Mouse (Mus musculus): ENCODE measurements around the gene Zfp526. TPM values are rescaled to one million over a fixed set of nuclear protein-coding genes. Genes with fewer than 3 reads are reported as not detected.

Gene Zfp526
- polyA plus RNA-seq, 1 experiment from 2014 or later, result 3.5 TPM

DNA sequence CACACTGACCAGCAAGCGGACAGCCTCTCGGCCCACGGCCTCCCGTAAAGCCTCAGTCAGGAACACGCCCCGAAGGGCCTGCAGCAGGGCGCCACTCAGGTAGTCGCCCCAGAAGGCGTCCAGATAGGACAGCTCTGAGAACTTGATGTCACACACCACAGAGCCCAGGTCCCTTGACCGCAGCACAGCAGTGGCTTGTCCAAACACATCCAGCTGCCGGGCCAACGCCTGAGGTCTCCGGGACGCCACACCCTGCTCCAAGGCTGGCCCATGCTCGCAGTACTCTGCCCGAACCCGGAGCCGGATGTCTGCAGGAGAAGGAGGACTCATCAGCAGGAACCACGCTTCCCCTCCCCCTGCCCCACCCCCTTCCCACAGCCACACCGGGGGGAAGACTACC lies 17.6 kb upstream of the Zfp526 start:
- Histone ChIP-seq H3K27ac (ENCODE audit: low read depth, low read length) (no peak overlapping the region), H3K4me3 (ENCODE audit: low read depth, low read length) (no peak overlapping the region), H3K27me3 (ENCODE audit: control insufficient read depth, insufficient read depth, low read length) (no peaks in the 10 kb centered on the region), H3K36me3 (ENCODE audit: control insufficient read depth, insufficient read depth, low read length) (peaks cover 3% of the 10 kb centered on the region; the same call in 1 of the 2 replicates), H3K4me2 (ENCODE audit: low read depth, low read length, severe bottlenecking) (no peak overlapping the region), H3K9ac (ENCODE audit: low read length) (no peak overlapping the region), H3K9me3 (ENCODE audit: control insufficient read depth, low read length) (no peaks in the 10 kb centered on the region), H3K4me1 (replicated peaks; ENCODE audit: control insufficient read depth, insufficient read depth, low read length) (no peaks in the 10 kb centered on the region)
- 91% methylated on average over 20 of the region's 20 CpGs for WGBS
- DNase-seq (ENCODE audit: low spot score) (no peak), ATAC-seq (replicated peaks; ENCODE audit: low FRiP score) (no peak)

GRCm38 (mm10) chr7:25205355-25206093 lies 15.7 kb upstream of the Zfp526 start:
- H3K27me3 ChIP-seq (ENCODE audit: control insufficient read depth, insufficient read depth, low read length), result no peaks in the 10 kb centered on the region
- H3K4me1 ChIP-seq (replicated peaks; ENCODE audit: control insufficient read depth, insufficient read depth, low read length), result no peaks in the 10 kb centered on the region
- no peaks in the 10 kb centered on the region for H3K9me3 ChIP-seq (ENCODE audit: control insufficient read depth, low read length)
- ATAC-seq (replicated peaks; ENCODE audit: low FRiP score), result no peak
- WGBS, result 83% methylated on average over 16 of the region's 16 CpGs
- H3K36me3 ChIP-seq (ENCODE audit: control insufficient read depth, insufficient read depth, low read length), result peaks cover 3% of the 10 kb centered on the region; the same call in 1 of the 2 replicates
- H3K4me2 ChIP-seq (ENCODE audit: low read depth, low read length, severe bottlenecking), result no peak overlapping the region
- no peak overlapping the region for H3K4me3 ChIP-seq (ENCODE audit: low read depth, low read length)
- no peak overlapping the region for H3K27ac ChIP-seq (ENCODE audit: low read depth, low read length)
- no peak for DNase-seq (ENCODE audit: low spot score)
- H3K9ac ChIP-seq (ENCODE audit: low read length), result no peak overlapping the region

GRCm38 (mm10) chr7:25206094-25206830 lies 15.0 kb upstream of the Zfp526 start:
- 93% methylated on average over 16 of the region's 16 CpGs for WGBS
- H3K36me3 ChIP-seq (ENCODE audit: control insufficient read depth, insufficient read depth, low read length), result peaks cover 3% of the 10 kb centered on the region; the same call in 1 of the 2 replicates
- no peak overlapping the region for H3K4me3 ChIP-seq (ENCODE audit: low read depth, low read length)
- DNase-seq (ENCODE audit: low spot score), result no peak
- H3K27me3 ChIP-seq (ENCODE audit: control insufficient read depth, insufficient read depth, low read length), result no peaks in the 10 kb centered on the region
- ATAC-seq (replicated peaks; ENCODE audit: low FRiP score), result no peak
- H3K4me2 ChIP-seq (ENCODE audit: low read depth, low read length, severe bottlenecking), result no peak overlapping the region
- no peaks in the 10 kb centered on the region for H3K4me1 ChIP-seq (replicated peaks; ENCODE audit: control insufficient read depth, insufficient read depth, low read length)
- H3K27ac ChIP-seq (ENCODE audit: low read depth, low read length), result no peak overlapping the region
- no peak overlapping the region for H3K9ac ChIP-seq (ENCODE audit: low read length)
- no peaks in the 10 kb centered on the region for H3K9me3 ChIP-seq (ENCODE audit: control insufficient read depth, low read length)

DNA sequence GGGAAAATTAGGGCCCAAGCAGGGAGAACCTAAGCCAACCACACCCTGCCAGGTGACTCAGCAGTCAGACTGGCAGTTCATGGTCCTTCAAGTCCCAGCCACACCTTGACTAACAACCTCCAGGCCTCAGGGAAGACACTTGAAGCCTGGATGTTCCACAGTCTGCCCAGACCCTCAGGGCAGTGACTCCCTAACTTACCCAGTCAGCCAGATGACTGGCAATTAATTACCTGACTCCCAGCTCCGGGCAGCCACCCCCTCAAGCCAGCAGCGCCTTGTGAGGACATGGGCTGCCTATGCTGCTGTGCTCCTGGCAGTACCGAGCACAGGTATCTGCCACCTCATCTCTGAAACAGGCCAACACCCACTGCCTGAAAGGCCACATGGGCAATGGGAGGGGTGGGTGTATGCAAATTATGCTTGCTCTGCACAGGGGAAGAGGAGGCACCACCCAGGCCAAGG lies 12.0 kb upstream of the Zfp526 start:
- 89% methylated on average over 3 of the region's 3 CpGs for WGBS
- no peaks in the 10 kb centered on the region; the same call in 1 of the 2 replicates for H3K36me3 ChIP-seq (ENCODE audit: control insufficient read depth, insufficient read depth, low read length)
- H3K9ac ChIP-seq (ENCODE audit: low read length), result no peak overlapping the region
- no peak overlapping the region for H3K4me3 ChIP-seq (ENCODE audit: low read depth, low read length)
- no peak for ATAC-seq (replicated peaks; ENCODE audit: low FRiP score)
- DNase-seq (ENCODE audit: low spot score), result no peak
- no peak overlapping the region for H3K27ac ChIP-seq (ENCODE audit: low read depth, low read length)
- H3K4me1 ChIP-seq (replicated peaks; ENCODE audit: control insufficient read depth, insufficient read depth, low read length), result no peaks in the 10 kb centered on the region
- no peaks in the 10 kb centered on the region for H3K27me3 ChIP-seq (ENCODE audit: control insufficient read depth, insufficient read depth, low read length)
- H3K9me3 ChIP-seq (ENCODE audit: control insufficient read depth, low read length), result no peaks in the 10 kb centered on the region
- no peak overlapping the region for H3K4me2 ChIP-seq (ENCODE audit: low read depth, low read length, severe bottlenecking)

DNA sequence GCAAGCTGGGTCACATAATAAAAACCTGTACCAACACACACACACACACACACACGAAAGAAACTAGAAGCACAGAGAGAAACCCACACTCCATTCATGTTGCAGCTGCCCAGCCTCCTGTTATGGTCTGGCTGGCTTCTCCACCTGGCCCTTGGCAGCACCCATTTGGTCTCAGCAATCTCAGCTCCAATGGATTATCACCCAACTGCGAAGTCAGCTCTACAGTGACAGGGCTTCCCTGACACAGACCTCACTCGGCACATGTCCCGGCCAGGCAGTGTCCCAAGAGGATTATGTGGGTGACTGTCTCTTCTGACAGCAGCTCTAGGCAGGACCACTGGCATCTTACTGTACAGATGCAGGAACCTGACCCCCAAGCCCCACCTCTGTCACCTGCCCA lies 10.7 kb upstream of the Zfp526 start:
- H3K36me3 ChIP-seq (ENCODE audit: control insufficient read depth, insufficient read depth, low read length), result no peaks in the 10 kb centered on the region; the same call in 1 of the 2 replicates
- H3K9ac ChIP-seq (ENCODE audit: low read length), result no peak overlapping the region
- no peaks in the 10 kb centered on the region for H3K27me3 ChIP-seq (ENCODE audit: control insufficient read depth, insufficient read depth, low read length)
- no peaks in the 10 kb centered on the region for H3K9me3 ChIP-seq (ENCODE audit: control insufficient read depth, low read length)
- no peak overlapping the region for H3K4me2 ChIP-seq (ENCODE audit: low read depth, low read length, severe bottlenecking)
- H3K4me1 ChIP-seq (replicated peaks; ENCODE audit: control insufficient read depth, insufficient read depth, low read length), result no peaks in the 10 kb centered on the region
- no peak overlapping the region for H3K4me3 ChIP-seq (ENCODE audit: low read depth, low read length)
- H3K27ac ChIP-seq (ENCODE audit: low read depth, low read length), result no peak overlapping the region
- DNase-seq (ENCODE audit: low spot score), result no peak
- no peak for ATAC-seq (replicated peaks; ENCODE audit: low FRiP score)
- 88% methylated on average over 4 of the region's 4 CpGs for WGBS

DNA sequence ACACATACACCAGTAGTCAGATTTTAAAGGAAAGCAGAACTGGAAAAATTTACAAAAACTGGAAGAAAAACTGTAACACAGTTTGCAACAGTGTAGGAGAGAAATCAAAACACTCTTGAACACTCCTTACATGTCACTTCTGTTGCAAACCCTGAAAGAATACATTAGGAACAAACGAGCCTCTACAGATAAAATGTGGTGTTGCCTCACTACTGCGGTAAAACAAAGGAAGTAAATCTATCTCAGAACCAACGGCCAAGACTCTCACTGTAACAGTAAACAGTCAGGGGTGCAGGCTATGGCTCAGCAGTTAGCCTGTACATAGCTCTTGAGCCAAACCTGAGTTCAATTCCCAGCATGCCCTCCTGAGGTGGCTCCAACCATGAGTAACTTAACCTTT lies 8.1 kb upstream of the Zfp526 start:
- 0 out of 2 replicates have a peak, but pooled peaks cover 1% of the 10 kb centered on the region for H3K4me1 ChIP-seq (replicated peaks; ENCODE audit: control insufficient read depth, insufficient read depth, low read length)
- ATAC-seq (replicated peaks; ENCODE audit: low FRiP score), result no peak
- H3K9ac ChIP-seq (ENCODE audit: low read length), result no peak overlapping the region
- no peak overlapping the region for H3K4me2 ChIP-seq (ENCODE audit: low read depth, low read length, severe bottlenecking)
- no peak overlapping the region for H3K27ac ChIP-seq (ENCODE audit: low read depth, low read length)
- H3K36me3 ChIP-seq (ENCODE audit: control insufficient read depth, insufficient read depth, low read length), result no peaks in the 10 kb centered on the region; the same call in 1 of the 2 replicates
- no peaks in the 10 kb centered on the region for H3K9me3 ChIP-seq (ENCODE audit: control insufficient read depth, low read length)
- no peak overlapping the region for H3K4me3 ChIP-seq (ENCODE audit: low read depth, low read length)
- WGBS, result 83% methylated on average over 3 of the region's 3 CpGs
- H3K27me3 ChIP-seq (ENCODE audit: control insufficient read depth, insufficient read depth, low read length), result no peaks in the 10 kb centered on the region
- no peak for DNase-seq (ENCODE audit: low spot score)

DNA sequence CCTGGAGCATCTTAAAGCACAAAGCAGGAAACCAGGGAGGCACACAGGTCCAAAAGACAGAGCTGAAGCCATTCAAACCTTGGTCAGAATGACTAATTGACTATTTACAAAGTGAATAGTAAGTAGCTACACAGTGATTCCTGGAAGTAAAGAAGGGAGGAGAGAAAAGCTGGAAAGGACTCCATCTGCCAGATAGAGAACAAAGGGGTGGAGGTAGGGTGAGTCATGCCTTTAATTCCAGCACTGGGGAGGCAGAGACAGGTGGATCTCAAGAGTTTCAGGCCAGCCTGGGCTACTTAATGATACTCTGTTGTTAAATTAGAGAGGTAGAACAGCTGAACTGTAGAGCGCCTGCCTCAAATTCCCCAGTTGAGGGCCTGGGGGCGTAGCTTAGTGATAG lies 7.1 kb upstream of the Zfp526 start:
- no peak overlapping the region for H3K4me2 ChIP-seq (ENCODE audit: low read depth, low read length, severe bottlenecking)
- 97% methylated on average over 2 of the region's 2 CpGs for WGBS

DNA sequence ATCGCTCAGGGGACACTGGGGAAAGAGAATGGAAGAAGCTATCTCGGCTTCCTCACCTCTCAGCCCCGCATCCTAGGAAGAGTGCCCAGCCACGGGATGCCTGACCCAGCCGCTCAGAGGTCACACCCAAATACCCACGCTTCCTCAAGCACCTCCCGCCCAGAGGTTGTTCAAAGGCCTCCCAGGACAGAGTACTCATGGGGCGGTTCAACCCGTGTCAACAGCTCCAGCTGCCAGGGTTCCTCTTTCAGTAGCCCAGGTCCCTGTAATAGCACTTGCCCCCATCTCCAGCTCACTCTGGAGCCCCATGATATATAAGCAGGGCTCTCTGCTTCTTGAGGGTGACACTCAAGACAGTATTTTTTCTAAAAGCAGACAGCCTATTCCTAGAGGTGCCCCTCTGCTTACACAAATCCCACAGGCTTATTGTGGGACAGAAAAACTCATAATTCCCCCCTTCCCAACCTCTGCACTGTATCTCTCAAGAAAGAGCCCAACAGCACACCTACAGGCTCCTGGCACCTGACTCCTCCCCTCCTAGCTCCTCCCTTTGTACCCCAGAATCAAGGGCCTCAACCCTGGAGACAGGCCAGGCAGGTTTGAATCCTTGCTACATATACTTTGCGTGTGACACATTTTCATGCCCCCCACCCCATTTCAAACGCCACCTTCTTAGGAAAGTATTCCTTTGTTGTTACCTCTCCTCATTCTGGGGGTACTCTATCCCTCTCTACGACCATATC lies 3.4 kb upstream of the Zfp526 start:
- no peaks in the 10 kb centered on the region for H3K36me3 ChIP-seq (ENCODE audit: control insufficient read depth, insufficient read depth, low read length)
- 69% methylated on average over 12 of the region's 12 CpGs for WGBS
- no peak for DNase-seq (ENCODE audit: low spot score)
- no peak overlapping the region for H3K9ac ChIP-seq (ENCODE audit: low read length)
- H3K4me3 ChIP-seq (ENCODE audit: low read depth, low read length), result no peak overlapping the region
- no peak overlapping the region for H3K27ac ChIP-seq (ENCODE audit: low read depth, low read length)
- no peaks in the 10 kb centered on the region for H3K27me3 ChIP-seq (ENCODE audit: control insufficient read depth, insufficient read depth, low read length)
- no peak for ATAC-seq (replicated peaks; ENCODE audit: low FRiP score)
- H3K4me2 ChIP-seq (ENCODE audit: low read depth, low read length, severe bottlenecking), result no peak overlapping the region
- H3K4me1 ChIP-seq (replicated peaks; ENCODE audit: control insufficient read depth, insufficient read depth, low read length), result peaks cover 17% of the 10 kb centered on the region
- H3K9me3 ChIP-seq (ENCODE audit: control insufficient read depth, low read length), result no peaks in the 10 kb centered on the region

More for the DNA sequence above, 7.1 kb upstream of the Zfp526 start:
- Histone ChIP-seq H3K27ac (ENCODE audit: low read depth, low read length) (no peak overlapping the region), H3K4me1 (replicated peaks; ENCODE audit: control insufficient read depth, insufficient read depth, low read length) (peaks cover 6% of the 10 kb centered on the region; the same call in 1 of the 2 replicates), H3K9ac (ENCODE audit: low read length) (no peak overlapping the region), H3K4me3 (ENCODE audit: low read depth, low read length) (no peak overlapping the region), H3K36me3 (ENCODE audit: control insufficient read depth, insufficient read depth, low read length) (no peaks in the 10 kb centered on the region; the same call in 1 of the 2 replicates), H3K9me3 (ENCODE audit: control insufficient read depth, low read length) (no peaks in the 10 kb centered on the region), H3K27me3 (ENCODE audit: control insufficient read depth, insufficient read depth, low read length) (no peaks in the 10 kb centered on the region)
- no peak for DNase-seq (ENCODE audit: low spot score)
- no peak for ATAC-seq (replicated peaks; ENCODE audit: low FRiP score)

Measured in forebrain, embryonic 11.5 days (tissue).